Mouse (Mus musculus) natural killer cell, adult 2 months (primary cell): Measurements from ENCODE around the gene Kdm2a.

ENCODE experiments used
- DNase-seq, 2 experiments: peaks; one replicate each; pipeline ENCODE4 v3.0.0; 2022; ENCODE audit warnings: low spot score in 2 of 2

The Kdm2a gene

GRCm38 (mm10) chr19:4299574-4300270 lies 98.4 kb downstream of the Kdm2a start:
- DNase-seq, result peak; percentile 42 to 66

- DNase-seq, result no peak
Measured at GRCm38 (mm10) chr19:4299126-4299525, 99.0 kb downstream of the Kdm2a start.

GRCm38 (mm10) chr19:4298322-4299121 lies 99.6 kb downstream of the Kdm2a start:
- no peak for DNase-seq

- DNase-seq, result no peak
Measured at GRCm38 (mm10) chr19:4297851-4298250, 100.2 kb downstream of the Kdm2a start.

GRCm38 (mm10) chr19:4296611-4297010 lies 101.5 kb downstream of the Kdm2a start:
- DNase-seq, result no peak

GRCm38 (mm10) chr19:4295391-4295790 lies 102.7 kb downstream of the Kdm2a start:
- no peak for DNase-seq

- peak; percentile 79 to 87 for DNase-seq
Measured at GRCm38 (mm10) chr19:4294381-4295097, 103.5 kb downstream of the Kdm2a start.

GRCm38 (mm10) chr19:4291161-4291560 lies 106.9 kb downstream of the Kdm2a start:
- DNase-seq, result no peak

- DNase-seq, result no peak
Measured at GRCm38 (mm10) chr19:4290749-4291148, 107.3 kb downstream of the Kdm2a start.

- no peak for DNase-seq
Measured at GRCm38 (mm10) chr19:4283653-4284052, 114.4 kb downstream of the Kdm2a start.

GRCm38 (mm10) chr19:4282898-4283553 lies 115.1 kb downstream of the Kdm2a start, which contains the start of gene Ankrd13d:
Gene Ankrd13d, minus strand, starts transcription at chr19:4283137.
- DNase-seq, result peak; percentile 93 to 96

GRCm38 (mm10) chr19:4280425-4280824 lies 117.7 kb downstream of the Kdm2a start:
- DNase-seq, result no peak

- no peak for DNase-seq
Measured at GRCm38 (mm10) chr19:4279487-4279886, 118.6 kb downstream of the Kdm2a start.

- no peak for DNase-seq
Measured at GRCm38 (mm10) chr19:4270972-4271371, 127.1 kb downstream of the Kdm2a start.

- DNase-seq, result no peak
Measured at GRCm38 (mm10) chr19:4270187-4270586, 127.9 kb downstream of the Kdm2a start.

GRCm38 (mm10) chr19:4268566-4269361 lies 129.3 kb downstream of the Kdm2a start, which contains the start of gene Ssh3:
Gene Ssh3, minus strand, starts transcription at chr19:4269180.
- DNase-seq, result peak; percentile 53 to 63

- DNase-seq, result no peak
Measured at GRCm38 (mm10) chr19:4265956-4266355, 132.1 kb downstream of the Kdm2a start.
